17 mouse cellular contexts compared by ENCODE assay signal in the genomic region with DNA sequence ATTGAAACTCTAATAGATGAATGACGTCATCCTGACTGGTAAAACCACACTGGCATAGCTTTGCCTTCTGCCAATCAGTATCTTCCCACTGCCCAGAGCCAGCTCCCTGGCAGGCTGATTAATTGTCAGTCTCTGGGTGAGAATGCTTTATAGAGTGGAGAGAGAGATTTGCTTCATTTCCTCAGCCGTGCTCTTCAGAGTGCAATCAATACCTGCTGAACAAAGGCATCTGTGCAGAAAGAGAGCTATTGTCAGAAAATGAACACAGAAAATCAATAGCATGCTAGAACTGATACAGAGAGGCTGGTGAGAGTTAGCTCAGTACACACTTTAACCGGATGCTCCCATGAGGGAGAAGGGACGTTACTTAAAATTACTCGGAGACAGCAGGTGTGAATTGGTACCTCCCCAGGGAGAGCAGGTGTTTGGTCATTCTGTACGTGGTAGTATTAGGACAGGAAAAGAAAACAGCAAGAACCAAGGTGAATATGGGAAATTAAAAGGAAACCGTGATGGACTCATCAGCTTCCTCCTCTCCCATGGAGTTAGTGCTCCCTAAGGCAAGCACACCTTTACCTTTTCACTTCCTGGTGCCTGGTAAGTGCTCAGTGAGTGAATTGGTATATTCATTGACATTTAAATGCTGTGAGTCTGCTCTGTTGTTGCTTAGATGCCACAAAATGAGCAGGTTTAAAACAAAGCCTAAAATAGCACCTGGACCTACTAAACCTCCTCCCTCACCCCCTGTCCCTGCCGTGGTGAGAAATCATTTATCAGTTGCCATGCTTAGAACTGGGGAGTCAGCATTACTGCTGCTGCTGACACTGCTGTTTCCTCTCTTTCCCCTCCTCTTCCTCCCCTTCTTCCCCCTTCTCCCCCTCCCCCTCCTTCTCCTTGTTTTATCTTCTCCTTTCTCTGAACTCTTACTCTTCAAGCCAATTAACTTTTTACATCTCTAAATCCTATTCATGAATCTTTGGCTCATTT. TPM values are rescaled to one million over a fixed set of nuclear protein-coding genes. Genes with fewer than 3 reads are reported as not detected.
DNase-seq lines count a peak whose midpoint lies in the region; ATAC-seq and TF ChIP-seq lines count a peak whose summit lies in the region.
"Had no signal": no experiment of that assay in that cellular context is flagged by ENCODE, and none has a peak within 500 bp of the region (broad histone marks: within the 10 kb centered on the region; RNA-seq: fewer than 3 reads in every experiment).

No protein-coding gene starts in this region.

- H3K27ac ChIP-seq in midbrain, embryonic 14.5 days (replicated peaks; ENCODE audit: low read depth, low read length) = 0 out of 2 replicates have a peak overlapping the region, but pooled peaks have one; percentile 2
- no peak overlapping the region for H3K27ac ChIP-seq in lung, postnatal 0 days (ENCODE audit: low read length)
- H3K27ac ChIP-seq: embryonic facial prominence, embryonic 15.5 days; stomach, postnatal 0 days had no signal

- peak; percentile 30; the same call in 1 of the 2 replicates for ATAC-seq in granulocyte monocyte progenitor cell, adult 5-6 weeks (replicated peaks; ENCODE audit: poor library complexity, severe bottlenecking)
- no peak for ATAC-seq in midbrain, embryonic 14.5 days (ENCODE audit: low FRiP score, low TSS enrichment)
- ATAC-seq in lung, postnatal 0 days = no peak

- TF ChIP-seq EP300 in lung, postnatal 0 days (IDR thresholded peaks at IDR 0.05) = no peak

- H3K4me3 ChIP-seq in midbrain, embryonic 14.5 days (replicated peaks; ENCODE audit: low read depth, low read length) = no peak overlapping the region
- H3K4me3 ChIP-seq in lung, postnatal 0 days (ENCODE audit: low read depth, low read length) = no peak overlapping the region
- H3K4me3 ChIP-seq: embryonic facial prominence, embryonic 15.5 days had no signal

- intact Hi-C loops in left cerebral cortex, postnatal 25 days (cut with DNase I) = no loop called here

- 54% methylated on average over 8 of the region's 8 CpGs for WGBS in midbrain, embryonic 14.5 days
- WGBS in lung, postnatal 0 days = 44% methylated on average over 8 of the region's 8 CpGs

- TF ChIP-seq CTCF in lung, postnatal 0 days (IDR thresholded peaks at IDR 0.05) = no peak

- no peaks in the 10 kb centered on the region for H3K9me3 ChIP-seq in midbrain, embryonic 14.5 days (ENCODE audit: control insufficient read depth, low read length)
- no peaks in the 10 kb centered on the region for H3K9me3 ChIP-seq in lung, postnatal 0 days (ENCODE audit: low read length)
- H3K9me3 ChIP-seq: embryonic facial prominence, embryonic 15.5 days had no signal

- H3K4me2 ChIP-seq in midbrain, embryonic 14.5 days (ENCODE audit: low read length) = no peak overlapping the region
- no peak overlapping the region for H3K4me2 ChIP-seq in lung, postnatal 0 days (replicated peaks; ENCODE audit: low read depth, low read length)
- H3K4me2 ChIP-seq: embryonic facial prominence, embryonic 15.5 days had no signal

- no peaks in the 10 kb centered on the region for H3K27me3 ChIP-seq in midbrain, embryonic 14.5 days (ENCODE audit: control insufficient read depth, insufficient read depth, low read length)
- H3K27me3 ChIP-seq in lung, postnatal 0 days (replicated peaks; ENCODE audit: insufficient read depth, low read length) = no peaks in the 10 kb centered on the region
- H3K27me3 ChIP-seq: embryonic facial prominence, embryonic 15.5 days had no signal

- peak; percentile 49 to 52 for DNase-seq in cerebellum, postnatal 14 days
- DNase-seq in cerebellum, adult 9-11 months = no peak
- DNase-seq in 416B (ENCODE audit: low read depth) = peak; percentile 31
- DNase-seq in midbrain, embryonic 14.5 days = peak; percentile 39
- DNase-seq in left cerebral cortex, postnatal 25 days (ENCODE audit: low spot score in 2 of 2) = no peak
- DNase-seq in embryo, embryonic 10 days (ENCODE audit: low spot score) = no peak
- no peak for DNase-seq in lung, postnatal 0 days (ENCODE audit: low spot score)
- DNase-seq: adrenal gland, adult 2 months; B cell, adult 2 months; heart, postnatal 4 days; kidney, adult 8-10 months; liver; lung, adult 2 months; thymus, postnatal 4 days had no signal

- H3K4me1 ChIP-seq in midbrain, embryonic 14.5 days (ENCODE audit: control insufficient read depth, insufficient read depth, low read length) = no peaks in the 10 kb centered on the region
- H3K4me1 ChIP-seq in lung, postnatal 0 days (ENCODE audit: insufficient read depth, low read depth, low read length) = no peaks in the 10 kb centered on the region
- H3K4me1 ChIP-seq: embryonic facial prominence, embryonic 15.5 days had no signal

- H3K9ac ChIP-seq in midbrain, embryonic 14.5 days (replicated peaks; ENCODE audit: low read length) = no peak overlapping the region
- no peak overlapping the region for H3K9ac ChIP-seq in lung, postnatal 0 days (replicated peaks; ENCODE audit: low read depth)
- H3K9ac ChIP-seq: embryonic facial prominence, embryonic 15.5 days had no signal

- H3K36me3 ChIP-seq in midbrain, embryonic 14.5 days (ENCODE audit: control insufficient read depth, insufficient read depth, low read length) = no peaks in the 10 kb centered on the region
- no peaks in the 10 kb centered on the region for H3K36me3 ChIP-seq in lung, postnatal 0 days (ENCODE audit: insufficient read depth, low read length)
- H3K36me3 ChIP-seq: embryonic facial prominence, embryonic 15.5 days had no signal

RNA-seq across cellular contexts. Expression of a gene that starts 38.9 kb away (rescaled TPM):
- 415 and 416 TPM in 2 replicates for total RNA-seq in granulocyte monocyte progenitor cell, adult 5-6 weeks (2014; fragmentation: Nextera tagmentation)
- total RNA-seq in granulocyte monocyte progenitor cell, adult 5-6 weeks (2017) = 801 and 969 TPM in 2 replicates
- polyA plus RNA-seq in midbrain, embryonic 14.5 days (2014; fragmentation: Nextera tagmentation; extraction: Ambion mirVana) = 35.1 and 49.0 TPM in 2 replicates
- total RNA-seq in left cerebral cortex, postnatal 25 days (2021) = 1 to 10 TPM; 8.6 to 9.6 TPM
- 20.0 and 20.5 TPM in 2 replicates for polyA plus RNA-seq in lung, postnatal 0 days (2015; fragmentation: Nextera tagmentation; extraction: Ambion mirVana)

Comparison
In these comparisons a context has a peak if more than half of its experiments do, and no peak if none do; other contexts are left out.
1. DNase-seq: peak in cerebellum, postnatal 14 days (2 of 2), 416B (single experiment) and midbrain, embryonic 14.5 days (single experiment); none in cerebellum, adult 9-11 months (single experiment), left cerebral cortex, postnatal 25 days (0 of 2), embryo, embryonic 10 days (single experiment) and lung, postnatal 0 days (single experiment).
2. RNA of a gene that starts 38.9 kb away (total RNA-seq): 415 to 969 TPM in granulocyte monocyte progenitor cell, adult 5-6 weeks; 8.6 to 9.6 TPM in left cerebral cortex, postnatal 25 days; every median in the first group is over 10 times any median in the second.